In genomic region chr13:94116705-94117410, GRCm38 (mm10) we compare ENCODE assay signal across 7 mouse cellular contexts. TPM values are rescaled to one million over a fixed set of nuclear protein-coding genes. Genes with fewer than 3 reads are reported as not detected.
A peak's percentile ranks its signal among the peaks of the same experiment; 100 is the strongest.
DNase-seq lines count a peak whose midpoint lies in the region; TF ChIP-seq lines count a peak whose summit lies in the region.

No protein-coding gene starts in this region.

- H3K27me3 ChIP-seq in cerebellum, adult 2 months (ENCODE audit: control insufficient read depth, insufficient read depth, low read length): no peaks in the 10 kb centered on the region

- 83% methylated on average over 13 of the region's 13 CpGs for WGBS in cerebellum, adult 2 months

- DNase-seq in layer of hippocampus, adult 9-11 months: peak; percentile 78
- no peak for DNase-seq in layer of hippocampus, postnatal 14 days (ENCODE audit: low spot score in 2 of 2)
- peak; percentile 26 for DNase-seq in adrenal gland, postnatal 25 days
- peak; percentile 32 for DNase-seq in lung, postnatal 36 days
- no peak for DNase-seq in cerebellum, adult 2 months
- DNase-seq in ovary, postnatal 10 days (ENCODE audit: low spot score): no peak

- TF ChIP-seq CTCF in embryonic fibroblast, embryonic 13.5 days (IDR thresholded peaks at IDR 0.05; ENCODE audit: borderline replicate concordance, insufficient read depth, low read length): no peak
- TF ChIP-seq CTCF in cerebellum, adult 2 months (IDR thresholded peaks at IDR 0.05; ENCODE audit: borderline replicate concordance, insufficient read depth, low read depth, low read length): no peak

- TF ChIP-seq POLR2A in embryonic fibroblast, embryonic 13.5 days (IDR thresholded peaks at IDR 0.05; ENCODE audit: low read depth, low read length): no peak
- no peak for TF ChIP-seq POLR2A in cerebellum, adult 2 months (IDR thresholded peaks at IDR 0.05; ENCODE audit: borderline replicate concordance, insufficient read depth, low read length)

- H3K4me1 ChIP-seq in embryonic fibroblast, embryonic 13.5 days (ENCODE audit: control insufficient read depth, insufficient read depth, low read length): peaks cover 13% of the 10 kb centered on the region
- H3K4me1 ChIP-seq in cerebellum, adult 2 months (ENCODE audit: control insufficient read depth, insufficient read depth, low read length): no peaks in the 10 kb centered on the region

- no peak overlapping the region for H3K4me3 ChIP-seq in embryonic fibroblast, embryonic 13.5 days (ENCODE audit: insufficient read depth, low read length)
- no peak overlapping the region for H3K4me3 ChIP-seq in cerebellum, adult 2 months (replicated peaks; ENCODE audit: insufficient read depth, low read depth, low read length)

- H3K27ac ChIP-seq in embryonic fibroblast, embryonic 13.5 days (ENCODE audit: insufficient read depth, low read length): peak overlapping the region; percentile 90
- no peak overlapping the region for H3K27ac ChIP-seq in cerebellum, adult 2 months (ENCODE audit: insufficient read depth, low read length)

RNA-seq across cellular contexts. Expression of gene Lhfpl2, which starts 59.3 kb away (rescaled TPM):
- total RNA-seq in layer of hippocampus, postnatal 14 days (2021): 10 to 100 TPM; 35.5 to 40.1 TPM
- 36.0 and 38.2 TPM in 2 replicates for total RNA-seq in adrenal gland, postnatal 25 days (2021)
- 40.6 and 60.3 TPM in 2 replicates for polyA plus RNA-seq in embryonic fibroblast, embryonic 13.5 days (2011; ENCODE audit: insufficient read length, low read depth, missing spikeins)
- polyA plus RNA-seq in cerebellum, adult 2 months (2012; rRNA removed): 22.5 and 25.6 TPM in 2 replicates

Comparison
In these comparisons a context has a peak if more than half of its experiments do, and no peak if none do; other contexts are left out.
1. DNase-seq: peak in layer of hippocampus, adult 9-11 months (single experiment), adrenal gland, postnatal 25 days (single experiment) and lung, postnatal 36 days (single experiment); none in layer of hippocampus, postnatal 14 days (0 of 2), cerebellum, adult 2 months (0 of 2) and ovary, postnatal 10 days (single experiment).